Mouse (Mus musculus): ENCODE data around the gene Pgm3. TPM values are rescaled to one million over a fixed set of nuclear protein-coding genes. Genes with fewer than 3 reads are reported as not detected.

The Pgm3 gene
- total RNA-seq, 2 experiments from 2014 or later, result 16.6 to 16.9 TPM

DNA sequence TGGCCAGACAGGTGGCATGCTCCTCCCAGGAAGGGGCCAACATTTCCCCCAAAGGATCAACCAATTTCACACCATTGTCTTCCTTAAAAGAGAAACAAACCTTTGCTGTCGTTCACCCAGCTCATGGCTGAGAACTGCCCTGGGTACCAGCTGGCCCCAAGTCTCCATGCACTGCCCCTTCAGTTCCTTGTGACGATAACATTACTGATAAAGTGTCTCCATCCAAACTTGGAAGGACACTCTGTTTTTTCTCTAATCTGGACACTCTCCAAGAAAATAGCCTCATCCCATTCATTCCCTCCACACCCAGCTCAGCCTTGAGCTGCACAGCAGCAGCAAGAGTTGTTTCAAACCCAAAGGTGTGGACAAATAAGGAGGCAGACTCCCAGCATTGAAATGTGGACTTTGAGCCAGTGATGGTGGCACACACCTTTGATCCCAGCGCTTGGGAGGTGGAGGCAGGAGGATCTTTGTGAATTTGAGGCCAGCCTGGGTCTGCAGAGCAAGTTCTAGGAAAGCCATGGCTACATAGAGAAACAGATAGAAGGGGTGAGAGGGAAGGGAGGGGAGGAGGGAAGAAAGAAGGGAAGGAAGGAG lies 2.2 kb downstream of the Pgm3 start:
- DNase-seq, result no peak

- DNase-seq, result no peak
These were observed 11.1 kb downstream of the Pgm3 start for GRCm38 (mm10) chr9:86560543-86560942.

- DNase-seq, result no peak
These were observed 17.0 kb downstream of the Pgm3 start for GRCm38 (mm10) chr9:86554641-86555040.

DNA sequence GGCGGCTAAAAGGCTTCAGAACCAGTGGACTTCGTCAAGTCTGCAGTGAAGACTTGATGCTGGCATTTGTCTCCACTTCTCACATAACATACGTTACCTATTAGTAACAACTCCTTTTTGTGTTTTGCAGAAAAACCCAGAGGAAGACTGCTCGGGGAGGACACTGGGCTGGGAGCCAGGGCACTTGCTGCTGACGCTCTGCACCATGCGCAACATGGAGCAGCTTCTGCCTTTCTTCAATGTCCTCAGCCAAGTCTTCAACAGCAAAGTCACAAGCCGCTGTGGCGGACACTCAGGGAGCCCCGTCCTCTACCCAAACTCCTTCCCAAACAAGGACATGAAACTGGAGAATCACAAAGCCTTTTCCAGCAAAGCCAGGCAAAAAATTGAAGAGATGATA lies 17.8 kb downstream of the Pgm3 start:
- DNase-seq, result no peak

GRCm38 (mm10) chr9:86550717-86551116 lies 20.9 kb downstream of the Pgm3 start:
- no peak for DNase-seq

DNA sequence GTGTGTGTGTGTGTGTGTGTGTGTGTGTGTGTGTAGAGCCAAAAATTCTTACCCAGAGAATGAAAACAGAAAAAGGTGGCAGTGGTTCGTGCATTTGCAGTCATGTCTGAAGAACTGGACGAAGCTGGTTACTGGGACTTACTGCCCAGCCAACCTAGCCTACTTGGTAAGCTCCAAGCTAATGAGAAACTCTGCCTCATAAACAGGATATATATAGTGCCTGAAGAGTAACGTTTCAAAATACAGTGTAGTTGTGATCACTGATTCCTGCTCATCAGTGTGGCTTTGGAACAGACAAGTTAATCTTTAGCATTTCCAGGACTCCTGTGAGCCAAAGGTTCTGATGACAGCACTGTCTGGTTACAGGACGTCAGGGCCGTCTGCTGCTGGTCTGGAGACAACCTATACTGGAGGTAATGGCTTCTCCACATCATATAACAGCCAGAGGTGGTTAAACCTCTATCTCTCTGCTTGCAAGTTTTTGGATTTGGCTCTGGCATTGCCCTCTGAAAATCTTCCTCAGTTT lies 21.9 kb downstream of the Pgm3 start:
- no peak for DNase-seq

GRCm38 (mm10) chr9:86544559-86544958 lies 27.1 kb downstream of the Pgm3 start:
- DNase-seq, result no peak

DNA sequence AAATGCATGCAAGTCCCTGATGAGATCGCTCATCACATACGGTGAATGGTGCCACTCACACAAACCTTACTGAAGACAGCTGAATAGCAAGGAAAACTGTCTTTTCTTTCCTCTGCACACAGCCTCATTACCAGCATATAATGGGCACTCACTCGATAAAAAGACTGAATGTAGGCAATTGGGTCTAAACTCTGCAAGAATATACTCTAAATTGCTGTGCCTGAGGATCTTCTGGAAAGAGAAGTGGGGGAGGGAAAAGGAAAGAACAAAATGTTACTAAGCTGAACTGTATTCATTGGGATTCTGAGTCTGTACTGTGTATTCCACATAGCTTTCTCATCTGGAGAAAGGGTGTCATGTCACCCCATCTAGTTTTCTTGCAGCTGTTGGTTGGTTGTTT lies 28.2 kb downstream of the Pgm3 start:
- DNase-seq, result no peak

DNA sequence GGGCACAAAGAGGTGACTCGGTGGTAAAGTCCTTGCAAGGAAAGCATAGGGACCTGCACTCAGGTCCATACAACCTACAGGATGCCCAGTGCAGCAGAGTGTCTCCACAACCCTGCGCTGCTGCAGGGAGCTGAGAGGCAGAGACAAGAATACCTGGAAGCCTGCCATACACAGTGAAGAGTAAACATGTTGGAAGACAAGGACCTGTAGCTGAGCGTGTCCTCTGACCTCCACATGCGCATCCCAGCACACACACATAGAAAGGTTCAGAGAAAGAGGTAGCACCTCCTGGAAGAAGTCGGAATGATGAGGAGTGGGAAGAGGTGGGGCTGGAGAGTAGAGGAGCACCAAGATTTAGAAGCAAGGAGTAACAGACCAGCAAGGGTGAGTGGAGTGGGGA lies 37.6 kb downstream of the Pgm3 start:
- no peak for DNase-seq

DNA sequence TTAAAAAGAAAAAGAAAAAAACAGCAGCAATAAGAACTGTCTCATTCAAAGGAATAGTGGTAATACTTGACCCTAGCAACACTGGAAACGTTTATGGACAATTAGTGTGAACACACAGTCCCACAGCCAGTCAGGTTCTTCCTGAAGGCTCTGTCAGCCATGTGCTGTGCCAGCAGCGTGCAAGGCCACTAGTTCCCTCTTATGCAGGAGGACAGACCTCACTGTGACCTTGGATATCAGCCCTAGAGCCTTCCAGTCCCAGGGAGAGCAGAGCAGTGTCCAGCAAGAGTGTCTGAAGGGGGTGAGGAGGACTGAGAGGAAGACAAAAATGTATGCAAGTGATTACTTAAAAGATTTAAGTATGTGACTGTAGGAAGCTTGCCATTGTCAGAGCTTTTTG lies 46.0 kb downstream of the Pgm3 start:
- no peak for DNase-seq

- no peak for DNase-seq
These were observed 49.3 kb downstream of the Pgm3 start for GRCm38 (mm10) chr9:86522335-86522734.

DNA sequence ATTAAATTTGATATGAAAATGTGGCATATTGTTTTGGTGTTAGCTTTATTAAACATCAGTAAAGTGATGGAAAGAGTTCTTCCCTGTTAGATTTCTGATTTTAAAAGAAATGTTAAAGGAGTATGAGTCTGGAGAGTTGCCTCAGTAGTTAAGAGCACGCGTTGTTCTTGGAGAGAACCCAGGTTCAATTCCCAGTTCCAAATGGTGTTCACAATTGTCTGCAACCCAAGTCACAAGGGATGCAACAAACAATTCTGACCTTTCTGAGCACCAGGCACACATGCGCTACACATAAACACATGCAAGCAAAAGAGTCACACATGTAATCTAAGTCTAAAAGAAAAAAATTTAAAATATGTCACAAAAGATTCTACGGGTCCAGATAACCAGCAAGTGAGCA lies 56.8 kb downstream of the Pgm3 start:
- DNase-seq, result no peak

- DNase-seq, result no peak
These were observed 57.3 kb downstream of the Pgm3 start for GRCm38 (mm10) chr9:86514390-86514789.

GRCm38 (mm10) chr9:86513733-86514132 lies 57.9 kb downstream of the Pgm3 start:
- no peak for DNase-seq

DNA sequence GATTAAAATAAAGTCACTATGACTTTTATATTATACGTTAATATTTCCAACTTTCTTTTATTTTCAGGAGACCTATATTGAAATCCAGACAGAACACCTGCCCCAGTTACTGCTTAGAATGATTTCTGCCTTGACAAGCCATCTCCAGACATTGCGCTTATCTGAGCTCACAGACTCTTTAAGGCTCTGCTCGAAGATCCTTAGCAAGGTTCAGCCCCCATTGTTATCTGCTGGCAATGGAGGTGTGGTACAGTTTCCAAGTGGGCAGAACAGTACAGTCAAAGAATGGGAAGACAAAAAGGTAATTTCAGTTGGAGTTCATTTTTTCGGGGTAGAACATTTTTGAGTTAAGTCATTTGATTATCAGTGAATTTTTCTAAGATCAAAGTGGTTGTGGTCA lies 64.2 kb downstream of the Pgm3 start:
- DNase-seq, result no peak

Other genes starting within 250 kb of the Pgm3 start
- 1 to 10 TPM; 3.7 to 4.7 TPM for gene Ube2cbp, start 106.9 kb downstream of the Pgm3 start, total RNA-seq (2021)
- gene Dop1a, start 104.7 kb downstream of the Pgm3 start, total RNA-seq (2021), result 10 to 100 TPM; 57.1 to 64.0 TPM
- gene Rwdd2a, start 149 bp upstream of the Pgm3 start, total RNA-seq (2021), result 10 to 100 TPM; 24.8 to 27.6 TPM
- gene Me1, start 124.1 kb upstream of the Pgm3 start, total RNA-seq (2021), result 10 to 100 TPM; 62.2 to 67.6 TPM
- 1 to 10 TPM; 4.6 to 7.0 TPM for gene Prss35, start 171.8 kb upstream of the Pgm3 start, total RNA-seq (2021)